Mouse (Mus musculus) spleen, adult 2 months (tissue): Measurements from ENCODE around the gene Ccdc88c.
A peak's percentile ranks its signal among the peaks of the same experiment; 100 is the strongest.

Experiments used
- CTCF ChIP-seq: fragments of 200-500 bp; IDR thresholded peaks from 2 replicates; pipeline ENCODE4 v1.5.1; 2011; ENCODE audit warnings: mild to moderate bottlenecking, inconsistent platforms; ENCODE audit not compliant: insufficient read depth, insufficient read length, insufficient replicate concordance; ENCODE audit errors: extremely low read depth
- POLR2A ChIP-seq: fragments of 200-500 bp; IDR thresholded peaks from 2 replicates; pipeline ENCODE4 v1.6.1; 2011; ENCODE audit warnings: low read depth, low read length, inconsistent platforms

GRCm38 (mm10) chr12:101015926-101016325 lies 12.9 kb downstream of the Ccdc88c start:
- TF ChIP-seq POLR2A = peak; percentile 59
- no peak for TF ChIP-seq CTCF
